Mouse (Mus musculus) CD4-positive, CD25-positive, alpha-beta regulatory T cell, adult 2 months (primary cell): ENCODE data around the gene Rcl1.

ENCODE experiments used
- DNase-seq: peaks from one replicate; pipeline ENCODE4 v3.0.0-alpha.2; 2012; ENCODE audit warnings: low read depth, low spot score

The Rcl1 gene

GRCm38 (mm10) chr19:29100874-29101542 lies at the start of gene Rcl1:
Gene Rcl1, plus strand, starts transcription at chr19:29101375.
- DNase-seq: peak; percentile 98

DNA sequence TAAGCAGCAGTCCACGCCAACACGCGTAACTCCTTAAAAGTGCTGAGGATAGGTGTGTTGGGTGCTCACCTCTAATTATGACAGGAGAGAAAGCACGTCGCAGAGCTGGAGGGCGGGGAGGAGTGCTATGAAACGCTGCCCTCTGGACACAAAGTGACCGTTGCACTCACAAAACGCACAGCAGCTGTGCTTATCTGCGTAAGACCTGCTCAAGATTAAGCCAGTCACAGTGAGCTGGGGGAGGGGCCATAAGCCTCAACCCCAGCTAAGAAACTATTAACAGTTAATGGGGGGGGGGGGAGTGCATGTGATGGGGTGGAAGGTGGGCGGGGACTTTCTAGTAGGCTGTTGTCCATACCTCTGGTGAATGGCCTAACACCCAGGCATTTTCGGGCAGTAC lies 48.4 kb upstream of the Rcl1 start:
- no peak for DNase-seq

- no peak for DNase-seq
These were observed 46.6 kb upstream of the Rcl1 start for GRCm38 (mm10) chr19:29054594-29054993.

DNA sequence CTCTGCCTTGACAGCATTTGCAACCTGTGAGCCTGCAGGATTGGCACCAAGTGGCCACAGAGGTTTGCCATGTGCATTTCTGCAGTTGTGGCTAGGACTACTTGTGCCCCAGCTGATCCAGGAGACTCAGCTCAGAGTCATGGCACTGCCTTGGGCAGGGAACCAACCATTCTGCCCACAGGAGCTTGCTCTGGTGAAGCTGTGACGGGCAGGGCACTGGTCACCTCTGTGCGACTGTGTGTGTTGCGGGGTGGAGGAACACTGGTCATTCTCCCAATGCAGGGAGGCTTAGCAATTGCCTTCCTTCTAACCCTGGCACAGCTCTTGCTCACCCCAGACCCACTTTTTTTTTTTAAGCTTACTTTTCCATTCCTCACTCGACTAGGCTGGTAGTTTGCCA lies 45.7 kb upstream of the Rcl1 start:
- DNase-seq: no peak

GRCm38 (mm10) chr19:29058741-29059140 lies 42.4 kb upstream of the Rcl1 start:
- DNase-seq: no peak

DNA sequence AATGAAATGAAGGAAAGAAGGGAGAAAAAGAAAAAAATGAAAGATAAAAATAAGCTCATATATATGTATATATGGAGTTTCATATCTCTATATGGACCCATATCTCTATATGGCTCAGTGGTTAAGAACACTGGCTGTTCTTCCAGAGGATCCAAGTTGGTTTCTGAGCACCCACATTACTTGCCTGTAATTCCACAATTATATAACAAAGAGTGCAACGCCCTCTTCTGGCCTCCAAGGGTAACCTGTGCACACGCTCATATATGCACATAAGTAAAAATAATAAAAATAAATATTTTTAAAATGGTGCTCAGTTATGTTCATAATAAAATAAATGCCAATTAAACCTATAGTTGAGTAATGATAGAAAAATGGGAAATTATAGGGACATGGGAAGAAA lies 41.5 kb upstream of the Rcl1 start:
- peak; percentile 48 for DNase-seq

- no peak for DNase-seq
These were observed 40.9 kb upstream of the Rcl1 start for GRCm38 (mm10) chr19:29060299-29060698.

- DNase-seq: no peak
These were observed 38.2 kb upstream of the Rcl1 start for GRCm38 (mm10) chr19:29063009-29063408.

GRCm38 (mm10) chr19:29063577-29064363 lies 37.4 kb upstream of the Rcl1 start:
- peak; percentile 98 for DNase-seq

DNA sequence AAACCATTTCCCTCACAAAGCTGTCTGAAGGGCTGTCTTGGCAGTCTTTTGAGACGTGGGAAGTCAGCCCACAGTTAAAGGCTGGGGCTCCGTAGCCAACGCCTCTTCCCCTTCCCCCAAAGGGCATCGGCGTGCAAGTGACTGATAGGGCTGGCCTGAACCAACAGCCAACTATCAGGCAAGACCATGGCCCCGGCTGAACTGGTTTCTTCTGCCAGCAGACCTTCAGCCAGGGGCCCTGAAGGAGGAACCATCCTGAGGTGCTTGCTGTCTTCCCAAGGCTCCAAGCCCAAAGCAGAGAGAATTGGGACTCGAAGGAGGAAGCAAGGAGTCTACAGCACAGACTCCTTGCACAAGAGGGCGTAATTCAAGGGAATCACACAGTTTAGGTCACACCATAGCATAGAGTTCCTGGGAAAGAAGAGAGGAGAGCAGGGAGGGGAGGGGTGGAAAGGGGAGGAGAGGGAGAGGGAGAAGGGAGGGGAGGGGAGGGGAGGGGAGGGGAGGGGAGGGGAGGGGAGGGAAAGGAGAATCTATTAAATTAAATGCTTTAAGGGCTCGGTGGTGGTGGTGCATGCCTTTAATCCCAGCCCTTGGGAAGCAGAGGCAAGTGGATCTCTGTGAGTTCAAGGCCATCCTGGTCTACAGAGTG lies 36.6 kb upstream of the Rcl1 start:
- peak; percentile 61 for DNase-seq

DNA sequence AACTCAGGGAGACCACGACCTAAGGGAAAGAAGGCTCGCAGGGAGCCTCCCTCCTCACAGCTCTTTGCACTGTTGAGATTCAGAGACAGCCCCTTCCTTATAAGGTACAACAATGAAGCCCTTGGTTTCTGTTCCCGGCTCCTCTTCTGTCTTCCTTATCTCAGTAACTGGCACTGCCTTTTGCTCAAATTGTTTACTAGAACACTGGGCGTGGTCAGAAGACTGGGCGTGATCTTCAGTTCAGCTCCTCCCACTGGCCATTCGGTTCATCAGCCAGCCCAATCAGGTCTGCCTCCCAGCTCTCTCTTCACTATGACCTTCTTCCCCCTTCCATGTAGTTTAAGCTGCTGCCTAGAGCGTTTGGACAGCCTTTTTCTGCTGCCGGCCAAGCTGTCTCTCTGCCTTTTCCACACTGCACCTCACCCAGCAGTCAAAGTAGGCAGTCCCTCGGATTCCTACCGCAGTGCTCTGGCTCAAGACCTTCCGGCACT lies 34.1 kb upstream of the Rcl1 start:
- DNase-seq: peak; percentile 86

GRCm38 (mm10) chr19:29069195-29069594 lies 32.0 kb upstream of the Rcl1 start:
- no peak for DNase-seq

GRCm38 (mm10) chr19:29074802-29075201 lies 26.4 kb upstream of the Rcl1 start:
- DNase-seq: no peak

DNA sequence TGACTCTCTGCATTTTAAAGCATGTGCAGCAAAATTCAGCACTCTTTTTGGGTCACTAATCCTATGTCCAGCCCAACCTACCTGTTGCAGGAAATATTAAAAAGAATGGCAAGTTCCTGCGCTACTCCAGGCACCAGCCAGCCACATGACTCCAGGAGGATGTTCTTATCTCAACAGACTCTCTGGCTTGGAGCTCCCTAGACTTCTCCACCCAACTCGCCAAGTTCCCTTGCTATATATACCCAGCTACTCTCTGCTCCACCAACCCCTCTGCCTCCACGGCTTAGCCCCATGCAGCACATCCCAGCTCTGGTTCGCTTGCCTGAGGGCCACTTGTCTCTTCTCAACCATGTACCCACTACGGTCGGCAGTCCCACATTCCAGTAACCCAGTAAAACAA lies 12.5 kb upstream of the Rcl1 start:
- no peak for DNase-seq

DNA sequence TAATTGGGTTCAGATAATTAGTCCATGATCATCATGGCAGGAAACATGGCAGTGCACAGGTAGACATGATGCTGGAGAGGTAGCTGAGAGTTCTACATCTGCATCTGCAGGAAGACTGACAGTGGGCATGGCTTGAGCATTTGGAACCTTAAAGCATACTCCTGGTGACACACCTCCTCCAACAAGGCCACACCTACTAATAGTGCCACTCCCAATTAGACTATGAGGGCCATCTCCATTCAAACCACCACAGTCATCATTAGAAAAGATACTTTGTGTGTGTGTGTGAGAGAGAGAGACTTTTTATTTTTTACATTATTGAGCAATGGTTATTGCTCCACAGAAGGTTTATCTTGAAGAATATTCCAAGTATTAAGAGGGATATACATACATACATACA lies 9.0 kb upstream of the Rcl1 start:
- no peak for DNase-seq

GRCm38 (mm10) chr19:29099106-29099505 lies 2.1 kb upstream of the Rcl1 start:
- DNase-seq: no peak

DNA sequence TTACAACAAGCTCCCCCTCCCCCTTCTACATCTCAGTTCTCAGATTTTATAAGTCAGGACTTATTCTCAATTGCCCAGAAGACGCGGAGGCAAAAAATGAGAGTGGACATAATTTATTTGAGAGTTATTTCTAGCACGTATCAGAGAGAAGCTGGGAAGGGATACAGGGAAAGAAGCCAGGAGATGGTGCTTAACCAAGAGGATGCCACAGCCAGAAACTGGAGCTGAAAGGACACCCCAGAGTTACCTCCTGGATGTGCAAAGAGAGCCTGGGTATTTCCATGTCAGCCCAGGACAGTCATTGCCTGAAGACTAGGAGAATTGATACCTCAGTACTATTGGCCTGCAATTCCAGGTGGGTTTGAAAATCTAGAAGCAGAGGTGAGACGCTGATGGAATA lies 1.6 kb upstream of the Rcl1 start:
- DNase-seq: no peak

DNA sequence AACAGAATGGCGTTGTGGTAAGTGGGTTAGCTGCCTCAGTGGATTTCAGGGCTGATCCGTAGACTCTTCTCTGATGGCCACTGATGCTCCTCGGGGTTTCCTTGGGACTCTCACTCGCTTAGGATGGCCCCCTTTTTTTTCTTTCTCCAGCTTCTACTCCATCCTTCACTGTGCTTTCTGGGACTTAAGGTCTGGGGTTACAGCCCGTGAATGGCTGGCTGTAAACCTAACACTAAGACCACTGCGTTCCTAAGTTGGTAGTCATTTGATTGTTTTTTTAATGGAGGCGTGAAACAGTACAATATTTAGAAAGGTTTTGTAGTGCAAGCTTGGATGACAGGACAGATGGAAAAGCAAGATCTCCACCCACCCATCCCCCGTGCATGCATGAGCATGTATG lies 914 bp upstream of the Rcl1 start:
- DNase-seq: peak; percentile 23

DNA sequence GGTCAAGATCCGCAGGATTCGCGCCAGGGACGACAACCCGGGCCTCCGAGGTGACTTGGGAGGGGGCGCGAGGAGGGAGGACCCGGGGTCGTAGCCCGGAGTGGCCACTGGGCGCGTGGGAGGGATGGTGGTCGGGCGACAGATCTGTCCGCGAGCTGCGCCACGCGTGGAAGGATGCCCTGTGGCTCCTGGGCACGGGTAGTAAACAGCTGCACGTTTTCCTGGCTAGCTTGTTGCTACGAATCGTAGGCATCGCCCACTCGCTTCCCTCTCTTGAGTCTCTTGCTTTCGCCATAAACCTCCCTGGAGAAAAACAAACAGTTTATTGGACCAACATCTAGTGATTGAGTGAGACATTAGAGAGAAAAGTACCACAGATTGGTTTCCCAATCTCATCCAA lies 416 bp downstream of the Rcl1 start:
- peak; percentile 54 for DNase-seq

DNA sequence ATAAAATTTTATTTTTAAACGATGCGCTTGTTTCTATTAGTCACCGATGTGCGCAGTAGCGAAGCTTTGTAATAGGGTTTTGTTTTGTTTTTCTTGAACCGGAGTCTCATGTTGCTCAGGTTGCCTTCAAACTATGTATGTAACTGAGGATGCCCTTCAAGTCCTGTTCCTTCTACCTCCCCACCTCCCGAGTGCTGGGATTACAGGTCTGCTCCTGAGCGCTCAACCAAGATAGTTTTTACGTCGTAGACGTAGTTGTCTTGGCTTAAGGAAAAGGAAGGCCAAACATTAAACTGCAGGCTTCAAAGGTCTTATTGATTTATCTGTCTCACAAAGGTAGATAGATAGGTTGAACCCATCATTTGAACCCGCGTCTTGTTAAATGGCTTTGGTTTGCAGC lies 923 bp downstream of the Rcl1 start:
- DNase-seq: peak; percentile 35

DNA sequence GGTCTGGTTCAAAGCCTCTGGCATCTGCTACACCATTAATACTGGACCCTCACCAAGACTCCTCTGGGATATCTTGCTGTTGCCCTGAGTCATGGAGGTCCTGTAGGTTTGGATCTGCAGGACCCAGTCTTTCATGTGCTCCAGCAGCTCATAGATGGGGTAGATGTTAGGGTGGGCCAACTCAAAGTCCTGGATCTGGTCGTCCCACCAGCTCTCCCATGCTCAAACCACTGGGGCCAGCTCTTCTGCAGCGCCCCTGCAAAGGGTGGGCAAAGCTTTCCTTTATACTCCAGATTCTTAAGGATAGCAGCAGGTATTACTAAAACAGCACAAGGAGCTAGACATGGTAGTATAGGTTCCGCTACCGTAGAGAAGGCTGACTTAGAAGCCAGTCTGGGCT lies 4.6 kb downstream of the Rcl1 start:
- DNase-seq: no peak

GRCm38 (mm10) chr19:29106261-29106660 lies 5.1 kb downstream of the Rcl1 start:
- DNase-seq: no peak

- DNase-seq: no peak
These were observed 11.5 kb downstream of the Rcl1 start for GRCm38 (mm10) chr19:29112662-29113061.
